Mouse (Mus musculus) small intestine, adult 2 months (tissue): ENCODE measurements at regions not wholly inside any gene's neighbourhood (a gene's known extent, or its start where the extent isn't known, plus 50 kb on each side); places are given as distances from the start of the nearest gene placed in this dataset.

ENCODE experiments used
- H3K27ac ChIP-seq: fragments of 200-500 bp; 2 replicates; pipeline ENCODE4 v1.5.1; 2012; ENCODE audit warnings: low read depth, low read length, control low read depth, inconsistent platforms; ENCODE audit not compliant: insufficient read depth
- H3K27me3 ChIP-seq: fragments of 200-500 bp; 2 replicates; pipeline ENCODE4 v1.6.1; 2012; ENCODE audit warnings: mild to moderate bottlenecking, moderate library complexity, low read length, inconsistent platforms; ENCODE audit not compliant: control insufficient read depth, insufficient read depth
- H3K36me3 ChIP-seq: fragments of 200-500 bp; 2 replicates; pipeline ENCODE4 v1.6.1; 2012; ENCODE audit warnings: mild to moderate bottlenecking, low read length, control low read depth, inconsistent platforms; ENCODE audit not compliant: control insufficient read depth, insufficient read depth
- H3K4me1 ChIP-seq: fragments of 200-500 bp; 2 replicates; pipeline ENCODE4 v1.6.1; 2012; ENCODE audit warnings: low read length, inconsistent platforms, mixed read lengths; ENCODE audit not compliant: control insufficient read depth, insufficient read depth, insufficient read length
- H3K4me3 ChIP-seq: fragments of 200-500 bp; 2 replicates; pipeline ENCODE4 v1.5.1; 2012; ENCODE audit warnings: low read depth, mild to moderate bottlenecking, control low read depth, inconsistent platforms, low read length, moderate library complexity
- CTCF ChIP-seq: fragments of 200-500 bp; IDR thresholded peaks from 2 replicates; pipeline ENCODE4 v1.5.1; 2012; ENCODE audit warnings: low read depth, mild to moderate bottlenecking, control low read depth, inconsistent platforms, low read length, moderate library complexity, mixed read lengths; ENCODE audit not compliant: insufficient replicate concordance, insufficient read length; ENCODE audit errors: extremely low read depth
- POLR2A ChIP-seq: fragments of 200-500 bp; IDR thresholded peaks from 2 replicates; pipeline ENCODE4 v1.6.1; 2012; ENCODE audit warnings: low read depth, mild to moderate bottlenecking, control low read depth, inconsistent platforms, low read length, moderate library complexity
- WGBS: fragments of 180-500 bp; shearing (Covaris S2); methylation state at CpG from one replicate; pipeline ENCODE4 v1.1.7; 2018; 5-methylcytosine and 5-hydroxymethylcytosine counted together

- Histone ChIP-seq H3K36me3 (no peaks in the 10 kb centered on the region), H3K4me1 (no peaks in the 10 kb centered on the region), H3K27ac (no peak overlapping the region), H3K4me3 (no peak overlapping the region), H3K27me3 (no peaks in the 10 kb centered on the region)
- WGBS: 37% methylated on average over 3 of the region's 3 CpGs
- TF ChIP-seq CTCF: no peak
- TF ChIP-seq POLR2A: no peak
Measured at GRCm38 (mm10) chr10:37978899-37979539, 840.3 kb upstream of the Marcks start.

DNA sequence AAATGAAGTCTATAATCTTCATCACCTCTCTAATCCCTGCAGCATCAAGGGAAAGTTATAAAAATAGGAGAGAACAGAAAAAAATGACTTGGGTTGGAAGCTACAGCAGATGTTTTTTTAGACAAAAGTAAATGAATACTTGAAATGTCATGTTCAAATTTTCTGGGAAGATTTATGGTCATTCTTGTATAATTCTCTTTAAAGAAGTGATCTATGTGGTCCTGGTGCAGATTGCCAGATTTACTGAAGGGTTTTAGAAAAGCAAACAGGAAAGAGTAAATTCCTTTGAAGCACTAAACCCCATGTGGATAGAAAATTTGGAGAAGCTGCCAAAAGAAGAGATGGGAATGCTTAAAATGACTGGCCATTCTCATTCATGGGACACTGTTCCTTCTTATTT is 821.3 kb upstream of the Marcks start:
- no peaks in the 10 kb centered on the region for H3K4me1 ChIP-seq
- H3K27me3 ChIP-seq: no peaks in the 10 kb centered on the region
- no peaks in the 10 kb centered on the region for H3K36me3 ChIP-seq
- H3K4me3 ChIP-seq: no peak overlapping the region
- TF ChIP-seq POLR2A: no peak
- TF ChIP-seq CTCF: no peak
- H3K27ac ChIP-seq: no peak overlapping the region

DNA sequence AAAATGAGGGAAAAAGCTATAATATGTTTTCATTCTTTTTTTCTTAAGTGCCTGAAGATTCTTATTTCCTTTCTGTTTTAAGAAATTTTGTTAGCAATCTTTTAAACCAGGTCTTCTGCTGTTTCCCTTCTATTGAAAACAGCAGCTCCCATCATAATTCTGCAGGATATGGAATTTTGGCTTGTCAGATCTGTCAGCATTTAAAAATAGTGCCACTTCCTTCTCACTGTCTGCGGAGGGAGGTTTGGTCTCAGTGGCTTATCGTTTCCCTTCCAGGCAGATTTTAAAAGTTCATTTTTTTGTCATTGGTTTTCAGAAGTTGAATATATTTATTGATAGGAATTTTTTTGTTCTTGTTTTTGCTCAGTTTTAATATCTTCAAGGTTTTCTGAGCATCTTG is 776.1 kb upstream of the Marcks start:
- Histone ChIP-seq H3K4me3 (no peak overlapping the region), H3K27ac (no peak overlapping the region), H3K4me1 (no peaks in the 10 kb centered on the region), H3K27me3 (no peaks in the 10 kb centered on the region), H3K36me3 (no peaks in the 10 kb centered on the region)
- WGBS: 76% methylated on average over 2 of the region's 2 CpGs
- TF ChIP-seq CTCF: no peak
- no peak for TF ChIP-seq POLR2A

- Histone ChIP-seq H3K4me1 (no peaks in the 10 kb centered on the region), H3K27me3 (no peaks in the 10 kb centered on the region), H3K36me3 (no peaks in the 10 kb centered on the region), H3K4me3 (no peak overlapping the region), H3K27ac (no peak overlapping the region)
- TF ChIP-seq CTCF (no peak), POLR2A (no peak)
Measured at GRCm38 (mm10) chr10:37911669-37912068, 772.9 kb upstream of the Marcks start.

- TF ChIP-seq CTCF: no peak
- TF ChIP-seq POLR2A: no peak
- 62% methylated on average over 2 of the region's 2 CpGs for WGBS
- H3K27ac ChIP-seq: no peak overlapping the region
- H3K4me3 ChIP-seq: no peak overlapping the region
- no peaks in the 10 kb centered on the region for H3K27me3 ChIP-seq
- no peaks in the 10 kb centered on the region for H3K36me3 ChIP-seq
- no peaks in the 10 kb centered on the region for H3K4me1 ChIP-seq
Measured at GRCm38 (mm10) chr10:37908276-37908675, 769.6 kb upstream of the Marcks start.

DNA sequence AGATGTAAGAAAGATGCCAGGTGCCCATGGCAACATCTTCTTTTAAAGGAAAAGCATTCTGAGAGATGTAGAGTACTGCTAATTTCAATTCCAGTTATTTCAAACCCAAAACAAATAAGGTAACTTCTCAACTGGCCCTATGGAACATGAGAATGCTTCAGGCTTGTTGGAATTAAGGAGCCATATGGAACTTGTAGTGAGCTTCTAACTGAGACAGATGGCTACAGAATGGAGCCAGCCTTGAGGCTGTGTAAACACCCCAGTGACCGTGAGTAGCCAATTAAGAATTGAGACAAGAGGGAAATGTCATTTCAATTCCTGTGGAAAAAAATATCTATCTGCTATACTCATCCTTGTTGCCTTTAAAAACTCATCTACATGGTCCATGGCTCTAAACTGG is 769.0 kb upstream of the Marcks start:
- Histone ChIP-seq H3K4me3 (no peak overlapping the region), H3K4me1 (no peaks in the 10 kb centered on the region), H3K36me3 (no peaks in the 10 kb centered on the region), H3K27me3 (no peaks in the 10 kb centered on the region), H3K27ac (no peak overlapping the region)
- WGBS: 45% methylated on average over 1 of the region's 1 CpGs
- TF ChIP-seq CTCF: no peak
- TF ChIP-seq POLR2A: no peak

GRCm38 (mm10) chr10:37887961-37888360 is 749.2 kb upstream of the Marcks start:
- no peak for TF ChIP-seq POLR2A
- no peak for TF ChIP-seq CTCF
- 80% methylated on average over 1 of the region's 1 CpGs for WGBS
- H3K27me3 ChIP-seq: no peaks in the 10 kb centered on the region
- no peak overlapping the region for H3K4me3 ChIP-seq
- no peaks in the 10 kb centered on the region for H3K4me1 ChIP-seq
- no peak overlapping the region for H3K27ac ChIP-seq
- no peaks in the 10 kb centered on the region for H3K36me3 ChIP-seq
